Mouse (Mus musculus) liver, postnatal 0 days (tissue): ENCODE data around the gene Slx4ip. TPM values are rescaled to one million over a fixed set of nuclear protein-coding genes. Genes with fewer than 3 reads are reported as not detected.

ENCODE experiments used
- ATAC-seq: fragments of 200-750 bp; cut with Nextera tagmentation; 2 replicates; pipeline ENCODE4 v1.8.0; 2017; ENCODE audit warnings: mild to moderate bottlenecking, moderate library complexity
- DNase-seq: peaks from one replicate; pipeline ENCODE4 v3.0.0-alpha.2; 2016
- H3K27ac ChIP-seq: fragments of 300-500 bp; sonication (generic); 2 replicates; pipeline ENCODE4 v1.5.1; 2014; ENCODE audit warnings: antibody characterized with exemption, moderate library complexity, mild to moderate bottlenecking, low read depth
- H3K27me3 ChIP-seq: fragments of 300-500 bp; sonication (generic); 2 replicates; pipeline ENCODE4 v1.6.1; 2014; ENCODE audit warnings: low read length, control low read depth, mixed read lengths; ENCODE audit not compliant: insufficient read depth
- H3K36me3 ChIP-seq: fragments of 300-500 bp; sonication (generic); replicated peaks from 2 replicates; pipeline ENCODE4 v1.6.1; 2014; ENCODE audit warnings: mild to moderate bottlenecking, control low read depth, low read length, moderate library complexity, mixed read lengths; ENCODE audit not compliant: insufficient read depth
- H3K4me1 ChIP-seq: fragments of 300-500 bp; sonication (generic); 2 replicates; pipeline ENCODE4 v1.6.1; 2014; ENCODE audit warnings: antibody characterized with exemption, mild to moderate bottlenecking, control low read depth; ENCODE audit not compliant: insufficient read depth
- H3K4me2 ChIP-seq: fragments of 300-500 bp; sonication (generic); 2 replicates; pipeline ENCODE4 v1.6.1; 2014; ENCODE audit warnings: low read depth, mild to moderate bottlenecking, low read length, moderate library complexity, mixed read lengths
- H3K4me3 ChIP-seq: fragments of 300-500 bp; sonication (generic); 2 replicates; pipeline ENCODE4 v1.5.1; 2014; ENCODE audit warnings: low read depth, low read length
- H3K9ac ChIP-seq: fragments of 300-500 bp; sonication (generic); replicated peaks from 2 replicates; pipeline ENCODE4 v1.6.1; 2014; ENCODE audit warnings: mild to moderate bottlenecking, moderate library complexity
- H3K9me3 ChIP-seq: fragments of 300-500 bp; sonication (generic); 2 replicates; pipeline ENCODE4 v1.6.1; 2016; ENCODE audit warnings: mild to moderate bottlenecking, control low read depth, low read length, mixed read lengths
- CTCF ChIP-seq: sonication (generic); IDR thresholded peaks from 2 replicates; pipeline ENCODE4 v1.5.1; 2016; ENCODE audit warnings: antibody characterized with exemption, low read depth
- EP300 ChIP-seq: IDR thresholded peaks from 2 replicates; pipeline ENCODE4 v1.6.1; 2016; ENCODE audit warnings: antibody characterized with exemption, low read depth, mild to moderate bottlenecking
- WGBS: fragments of 180-500 bp; shearing (Covaris S2); extraction: QIAGEN DNeasy Blood & Tissue Kit; methylation state at CpG from one replicate; pipeline ENCODE4 v1.1.7; 2014; ENCODE audit not compliant: insufficient replicate concordance; 5-methylcytosine and 5-hydroxymethylcytosine counted together
- polyA plus RNA-seq: library from polyadenylated mRNA; unstranded; fragments of >200 nt; fragmentation: Nextera tagmentation; extraction: Ambion mirVana; gene quantifications from 2 replicates; pipeline ENCODE4 v1.2.1, GENCODE M21; 2015

The Slx4ip gene
- polyA plus RNA-seq, 1 experiment from 2014 or later = 1.7 TPM

DNA sequence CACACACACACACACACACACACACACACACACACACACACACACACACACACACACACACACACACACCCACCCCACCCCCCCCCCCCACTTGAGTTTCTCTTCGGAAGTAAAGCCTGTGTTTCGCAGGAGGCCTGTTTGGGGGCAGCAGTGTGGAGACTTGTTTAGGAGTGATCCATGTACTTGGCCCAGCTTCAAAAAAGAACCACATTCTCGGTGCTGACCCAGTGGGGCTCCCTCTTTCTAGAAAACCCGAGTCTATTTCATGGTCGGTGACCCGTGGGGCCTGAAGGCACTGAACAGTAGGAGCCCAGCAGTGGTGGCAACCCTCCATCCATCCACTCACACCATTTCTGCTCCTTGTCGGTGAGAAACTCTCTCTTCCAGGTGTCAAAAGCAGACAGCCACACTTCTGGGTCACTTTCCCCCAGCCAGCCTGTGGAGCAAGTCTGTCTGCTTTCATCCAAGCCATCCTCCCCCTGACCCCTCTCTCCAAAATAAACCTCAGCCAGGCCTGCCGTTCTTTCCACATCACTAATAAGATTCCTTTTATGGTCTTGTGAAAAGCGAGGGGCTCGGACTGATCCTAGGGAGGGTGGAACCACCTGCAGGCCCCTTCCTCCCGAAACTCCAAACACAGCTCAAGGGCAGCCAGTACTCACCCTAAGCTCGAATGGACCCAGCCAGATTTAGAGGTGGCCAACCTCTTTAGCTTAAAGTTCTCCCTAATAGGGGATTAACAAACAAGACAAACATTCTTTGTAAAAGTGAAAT lies 222.5 kb downstream of the Slx4ip start:
- H3K9ac ChIP-seq = no peak overlapping the region
- ATAC-seq = no peak

DNA sequence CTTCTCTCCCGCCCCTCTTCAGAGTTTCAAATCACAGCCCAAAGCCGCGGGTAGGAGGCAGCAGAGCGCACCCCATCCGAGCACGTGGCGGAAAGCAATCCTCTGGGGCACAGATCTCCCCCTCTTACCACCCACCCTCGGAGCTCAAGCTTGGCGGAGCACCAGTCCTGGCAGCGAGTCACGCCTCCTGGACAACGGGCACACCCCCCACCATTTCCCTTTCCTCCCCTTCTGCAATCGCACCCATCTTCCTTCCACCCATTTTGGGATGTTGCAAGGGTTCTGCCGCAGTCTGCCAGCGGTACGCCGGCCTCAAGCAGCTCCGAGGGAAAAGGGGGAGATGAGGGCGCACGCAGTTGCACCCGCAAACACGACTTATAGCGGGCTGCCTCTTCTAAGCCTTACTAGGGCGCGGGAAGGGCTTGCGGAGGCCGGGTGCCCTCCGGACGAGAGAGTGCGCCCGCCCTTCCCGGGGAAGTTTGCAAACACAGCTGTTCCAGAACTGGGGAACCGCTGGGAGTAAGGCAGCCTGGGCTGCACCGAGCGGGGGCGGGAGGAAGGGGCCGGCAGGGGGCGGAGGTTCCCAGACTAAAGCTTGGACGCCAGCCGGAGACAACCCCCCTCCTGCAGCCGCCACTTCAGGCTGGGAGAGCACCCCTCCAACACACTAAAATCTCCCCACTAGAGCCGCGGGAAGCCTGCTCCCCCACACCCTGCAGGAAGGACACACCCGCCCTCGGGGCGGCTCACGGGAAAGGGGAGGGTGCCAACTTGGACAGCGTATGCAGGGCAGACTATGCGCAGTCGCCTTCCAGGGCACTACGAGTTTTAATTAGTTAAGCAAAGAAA lies 223.5 kb downstream of the Slx4ip start:
- Histone ChIP-seq H3K4me3 (peak overlapping the region; percentile 72), H3K4me2 (peak overlapping the region; percentile 82), H3K9ac (peak overlapping the region; percentile 50), H3K27ac (peak overlapping the region; percentile 67), H3K9me3 (no peaks in the 10 kb centered on the region), H3K36me3 (no peaks in the 10 kb centered on the region), H3K27me3 (peaks cover 17% of the 10 kb centered on the region), H3K4me1 (peaks cover 18% of the 10 kb centered on the region)
- DNase-seq (peak; percentile 71), ATAC-seq (peak; percentile 7)
- TF ChIP-seq CTCF = peak; percentile 70
- no peak for TF ChIP-seq EP300
- WGBS = 2% methylated on average over 51 of the region's 51 CpGs

More for the DNA sequence above, 222.5 kb downstream of the Slx4ip start:
- TF ChIP-seq CTCF = no peak
- no peak for TF ChIP-seq EP300
- Histone ChIP-seq H3K27ac (no peak overlapping the region), H3K36me3 (no peaks in the 10 kb centered on the region), H3K4me2 (peak overlapping the region; percentile 82), H3K9me3 (no peaks in the 10 kb centered on the region), H3K27me3 (peaks cover 17% of the 10 kb centered on the region), H3K4me1 (peaks cover 18% of the 10 kb centered on the region), H3K4me3 (peak overlapping the region; percentile 72)
- DNase-seq = no peak
- WGBS = 51% methylated on average over 11 of the region's 12 CpGs

DNA sequence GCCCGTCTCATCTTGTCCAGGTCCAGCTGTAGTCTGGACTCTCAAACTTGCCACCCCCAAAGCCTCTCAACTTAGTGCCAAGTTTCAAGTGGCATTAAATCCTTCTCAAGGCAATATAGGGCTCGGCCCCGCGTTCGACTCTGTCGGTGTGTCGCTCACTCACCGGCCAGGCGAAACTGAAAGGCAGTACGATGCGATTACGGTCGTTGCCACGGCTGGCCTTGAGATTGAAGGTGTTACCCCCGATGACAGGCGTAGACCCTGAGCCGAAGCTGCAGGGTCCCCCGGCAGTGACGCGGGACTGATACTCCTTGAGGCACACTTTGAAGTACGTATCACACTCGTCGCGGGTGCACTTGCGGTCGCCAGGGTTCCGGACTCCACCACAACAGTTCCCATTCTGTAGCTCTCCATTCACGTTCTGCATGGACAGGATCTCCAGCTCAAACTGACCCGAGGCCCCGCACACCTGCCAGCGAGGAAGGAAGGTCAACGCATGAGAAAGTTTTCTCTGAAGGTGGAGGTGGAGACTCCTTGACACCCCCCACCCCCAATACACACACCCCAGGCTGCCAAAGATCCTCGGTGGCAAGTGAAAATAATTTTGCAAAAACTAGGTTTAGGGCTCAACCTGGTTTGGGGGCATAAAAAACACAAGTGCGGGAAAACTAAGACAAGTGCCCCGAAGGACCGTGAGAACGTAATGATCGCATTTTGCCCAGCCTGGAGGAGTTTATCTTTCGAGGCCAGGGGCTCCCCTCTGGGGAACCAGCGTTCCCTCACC lies 224.4 kb downstream of the Slx4ip start:
- no peaks in the 10 kb centered on the region for H3K36me3 ChIP-seq
- WGBS = under 1% methylated on average over 40 of the region's 40 CpGs
- H3K9me3 ChIP-seq = no peaks in the 10 kb centered on the region
- H3K4me1 ChIP-seq = peaks cover 18% of the 10 kb centered on the region
- ATAC-seq = no peak
- H3K4me2 ChIP-seq = peak overlapping the region; percentile 82
- peak overlapping the region; percentile 72 for H3K4me3 ChIP-seq
- peak; percentile 41 for DNase-seq
- H3K9ac ChIP-seq = peak overlapping the region; percentile 79
- H3K27ac ChIP-seq = peak overlapping the region; percentile 67
- peaks cover 17% of the 10 kb centered on the region for H3K27me3 ChIP-seq
- no peak for TF ChIP-seq EP300
- TF ChIP-seq CTCF = no peak

GRCm38 (mm10) chr2:137116025-137116674 lies 225.1 kb downstream of the Slx4ip start, which contains the start of gene Jag1:
Gene Jag1, minus strand, starts transcription at chr2:137116644.
- DNase-seq = peak; percentile 31
- under 1% methylated on average over 43 of the region's 59 CpGs for WGBS
- Histone ChIP-seq H3K4me2 (peak within 1 kb of the TSS; percentile 82), H3K4me3 (peak within 1 kb of the TSS; percentile 72), H3K4me1 (peaks cover 18% of the 10 kb centered on the region), H3K27me3 (peaks cover 17% of the 10 kb centered on the region), H3K9me3 (no peaks in the 10 kb centered on the region), H3K9ac (peak within 1 kb of the TSS; percentile 79), H3K27ac (peak within 1 kb of the TSS; percentile 93), H3K36me3 (no peaks in the 10 kb centered on the region)
- no peak for ATAC-seq
- TF ChIP-seq CTCF (no peak), EP300 (no peak)

DNA sequence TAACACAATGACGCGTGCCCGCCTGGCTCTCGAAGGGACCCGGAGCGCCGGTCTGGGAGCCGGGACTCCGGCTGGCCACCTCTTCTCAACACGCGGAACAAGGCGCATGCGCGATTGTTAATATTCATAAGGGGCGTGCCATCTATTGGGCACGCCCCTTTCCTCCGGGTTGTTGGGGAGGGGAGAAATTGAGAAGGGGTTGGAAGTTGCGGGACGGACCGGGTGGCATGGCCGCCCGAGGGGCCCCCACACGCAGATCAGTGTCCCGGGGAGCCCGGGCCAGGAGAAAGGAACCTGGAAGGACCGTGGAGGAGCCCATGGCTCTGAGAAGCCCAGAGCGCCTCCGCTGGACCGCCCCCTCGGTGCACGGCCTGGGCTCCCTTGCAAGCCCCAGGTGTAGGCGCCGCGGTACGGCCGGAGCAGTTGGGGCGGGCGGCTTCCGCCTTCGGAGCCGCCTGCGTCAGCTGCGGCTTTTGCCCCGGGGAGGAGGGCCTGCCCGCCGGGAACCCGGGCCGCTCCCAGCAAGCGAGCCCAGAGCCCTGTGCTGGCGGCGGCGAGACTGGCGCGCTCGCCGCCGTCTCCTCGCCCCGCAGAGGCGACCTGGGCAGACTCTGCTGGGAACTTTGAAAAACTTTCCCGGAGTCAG lies 225.8 kb downstream of the Slx4ip start:
- H3K4me1 ChIP-seq = peaks cover 18% of the 10 kb centered on the region
- H3K4me2 ChIP-seq = peak overlapping the region; percentile 82
- peak overlapping the region; percentile 72 for H3K4me3 ChIP-seq
- peak; percentile 86 for ATAC-seq
- no peaks in the 10 kb centered on the region for H3K36me3 ChIP-seq
- H3K9ac ChIP-seq = peak overlapping the region; percentile 79
- TF ChIP-seq CTCF (no peak), EP300 (no peak)
- DNase-seq = peak; percentile 87
- H3K27ac ChIP-seq = peak overlapping the region; percentile 93
- WGBS = under 1% methylated on average over 56 of the region's 61 CpGs
- H3K9me3 ChIP-seq = no peaks in the 10 kb centered on the region
- peaks cover 17% of the 10 kb centered on the region for H3K27me3 ChIP-seq
